Mouse (Mus musculus) embryonic facial prominence, embryonic 14.5 days (tissue): ENCODE data around the gene Ppp1r18. TPM values are rescaled to one million over a fixed set of nuclear protein-coding genes. Genes with fewer than 3 reads are reported as not detected.

ENCODE experiments used
- ATAC-seq: fragments of 200-750 bp; cut with Nextera tagmentation; 2 replicates; pipeline ENCODE4 v1.8.0; 2017; ENCODE audit warnings: low read depth, moderate number of reproducible peaks, moderate TSS enrichment
- DNase-seq: peaks from one replicate; pipeline ENCODE4 v3.0.0-alpha.2; 2015; ENCODE audit warnings: low spot score
- H3K27ac ChIP-seq: fragments of 300-500 bp; sonication (generic); replicated peaks from 2 replicates; pipeline ENCODE4 v1.5.1; 2014; ENCODE audit warnings: low read depth, mild to moderate bottlenecking, low read length, moderate library complexity
- H3K27me3 ChIP-seq: fragments of 300-500 bp; sonication (generic); replicated peaks from 2 replicates; pipeline ENCODE4 v1.6.1; 2014; ENCODE audit warnings: low read length; ENCODE audit not compliant: control insufficient read depth, insufficient read depth
- H3K36me3 ChIP-seq: fragments of 300-500 bp; sonication (generic); 2 replicates; pipeline ENCODE4 v1.6.1; 2014; ENCODE audit warnings: low read length, mixed read lengths; ENCODE audit not compliant: control insufficient read depth, insufficient read depth
- H3K4me1 ChIP-seq: fragments of 300-500 bp; sonication (generic); 2 replicates; pipeline ENCODE4 v1.6.1; 2014; ENCODE audit warnings: antibody characterized with exemption, low read length; ENCODE audit not compliant: control insufficient read depth, insufficient read depth
- H3K4me2 ChIP-seq: fragments of 300-500 bp; sonication (generic); 2 replicates; pipeline ENCODE4 v1.6.1; 2014; ENCODE audit warnings: low read depth, mild to moderate bottlenecking, low read length, moderate library complexity, mixed read lengths
- H3K4me3 ChIP-seq: fragments of 300-500 bp; sonication (generic); 2 replicates; pipeline ENCODE4 v1.5.1; 2014; ENCODE audit warnings: low read depth, mild to moderate bottlenecking, low read length
- H3K9ac ChIP-seq: fragments of 300-500 bp; sonication (generic); 2 replicates; pipeline ENCODE4 v1.6.1; 2014; ENCODE audit warnings: low read depth, mild to moderate bottlenecking, low read length, moderate library complexity, mixed read lengths
- H3K9me3 ChIP-seq: fragments of 300-500 bp; sonication (generic); 2 replicates; pipeline ENCODE4 v1.6.1; 2016; ENCODE audit warnings: low read length; ENCODE audit not compliant: control insufficient read depth
- WGBS: fragments of 180-500 bp; shearing (Covaris S2); extraction: QIAGEN DNeasy Blood & Tissue Kit; methylation state at CpG from one replicate; pipeline ENCODE4 v1.1.7; 2014; 5-methylcytosine and 5-hydroxymethylcytosine counted together
- polyA plus RNA-seq: library from polyadenylated mRNA; unstranded; fragments of >200 nt; fragmentation: Nextera tagmentation; extraction: Ambion mirVana; gene quantifications from 2 replicates; pipeline ENCODE4 v1.2.1, GENCODE M21; 2014

The Ppp1r18 gene
- polyA plus RNA-seq, 1 experiment from 2014 or later, result 27.8 TPM

GRCm38 (mm10) chr17:35869346-35870067, 4.1 kb downstream of the Ppp1r18 start:
- Histone ChIP-seq H3K4me2 (peak overlapping the region; percentile 96), H3K36me3 (peaks cover 32% of the 10 kb centered on the region), H3K9me3 (peaks cover 6% of the 10 kb centered on the region; the same call in 1 of the 2 replicates), H3K27me3 (no peaks in the 10 kb centered on the region), H3K27ac (peak overlapping the region; percentile 73), H3K4me1 (peaks cover 37% of the 10 kb centered on the region), H3K9ac (peak overlapping the region; percentile 70), H3K4me3 (peak overlapping the region; percentile 57)
- ATAC-seq, result no peak
- peak; percentile 63 for DNase-seq
- WGBS, result 0% methylated on average over 7 of the region's 7 CpGs

DNA sequence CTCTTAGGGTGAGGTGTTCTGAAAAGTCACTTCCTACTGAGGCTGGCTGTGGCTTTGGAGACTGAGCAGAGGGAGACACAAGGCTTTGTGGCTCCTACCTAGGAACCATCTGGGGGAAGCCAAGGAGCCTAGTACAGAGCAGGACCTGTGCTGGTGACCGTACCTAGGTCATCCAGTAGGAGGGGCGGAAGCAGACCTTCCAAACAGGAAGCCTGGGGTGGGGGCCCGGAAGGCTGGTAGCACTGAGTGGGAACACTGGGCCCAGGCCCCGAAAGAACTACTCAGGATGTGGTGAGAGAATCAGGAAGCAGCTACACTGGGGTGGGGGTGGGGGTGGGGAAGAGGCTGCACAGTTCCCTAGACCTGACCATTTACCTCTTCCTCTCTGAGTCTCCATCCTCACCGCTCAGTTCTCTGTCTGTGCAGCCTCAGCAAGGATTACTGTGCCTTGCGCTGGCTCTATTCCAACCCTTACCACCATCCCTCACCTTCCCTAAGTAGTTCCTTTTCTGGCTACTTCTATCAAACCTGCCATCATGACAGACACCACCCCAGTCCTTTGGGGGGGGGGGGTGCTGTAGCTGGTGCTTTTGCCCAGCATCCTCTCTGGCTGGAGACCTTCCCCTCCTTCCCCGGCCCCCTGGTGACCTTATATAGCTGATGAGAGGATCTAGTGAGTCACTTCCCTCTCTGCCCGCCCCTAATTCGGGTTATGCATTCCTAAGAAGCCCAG, 4.9 kb downstream of the Ppp1r18 start:
- Histone ChIP-seq H3K4me3 (peak overlapping the region; percentile 57), H3K27me3 (no peaks in the 10 kb centered on the region), H3K9me3 (peaks cover 6% of the 10 kb centered on the region; the same call in 1 of the 2 replicates), H3K4me1 (peaks cover 30% of the 10 kb centered on the region), H3K36me3 (peaks cover 40% of the 10 kb centered on the region), H3K27ac (peak overlapping the region; percentile 73), H3K9ac (peak overlapping the region; percentile 70), H3K4me2 (peak overlapping the region; percentile 96)
- peak; percentile 49 for DNase-seq
- 38% methylated on average over 8 of the region's 9 CpGs for WGBS
- no peak for ATAC-seq

DNA sequence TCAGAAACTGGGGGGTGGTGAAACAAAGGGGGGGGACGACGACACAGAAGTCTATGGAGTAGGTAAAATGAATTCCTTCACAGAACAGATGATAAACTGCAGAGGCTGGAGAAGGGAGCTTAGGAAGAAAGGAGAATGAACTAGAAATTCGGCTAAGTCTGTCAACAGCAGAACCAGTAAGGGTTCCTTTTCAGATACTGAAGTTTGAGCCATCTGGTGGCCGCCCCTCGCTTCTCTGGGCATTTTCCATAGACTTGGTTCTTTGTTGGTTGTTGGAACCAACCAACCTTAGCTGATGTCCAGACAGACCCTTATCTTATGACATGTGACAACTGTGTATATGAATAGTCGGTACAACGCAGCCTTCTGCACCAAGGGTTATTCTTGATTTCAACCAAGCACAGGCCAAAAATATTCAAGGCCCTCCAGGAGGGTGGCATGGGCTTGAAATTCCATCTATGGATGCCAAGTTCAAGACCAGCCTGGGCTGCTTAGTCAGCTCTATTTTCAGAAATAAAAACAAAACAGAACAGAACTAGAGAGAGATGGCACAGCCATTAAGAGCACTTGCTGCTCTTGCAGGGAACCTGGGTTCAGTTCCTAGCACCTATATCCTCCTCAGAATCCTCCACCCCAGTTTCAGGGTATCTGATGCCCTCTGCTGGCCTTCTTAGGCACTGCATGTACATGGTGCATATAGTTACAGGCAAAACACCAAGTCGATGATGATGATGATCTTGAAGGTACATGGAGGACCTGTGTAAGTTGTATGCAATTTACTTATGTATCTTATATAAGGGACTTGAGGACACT, 5.7 kb downstream of the Ppp1r18 start:
- H3K9ac ChIP-seq, result 0 out of 2 replicates have a peak overlapping the region, but pooled peaks have one; percentile 70
- peak overlapping the region; percentile 73 for H3K27ac ChIP-seq
- H3K4me2 ChIP-seq, result peak overlapping the region; percentile 96
- H3K36me3 ChIP-seq, result peaks cover 47% of the 10 kb centered on the region
- 74% methylated on average over 8 of the region's 8 CpGs for WGBS
- DNase-seq (no peak), ATAC-seq (no peak)
- peaks cover 6% of the 10 kb centered on the region; the same call in 1 of the 2 replicates for H3K9me3 ChIP-seq
- peak overlapping the region; percentile 57 for H3K4me3 ChIP-seq
- H3K27me3 ChIP-seq, result no peaks in the 10 kb centered on the region
- peaks cover 30% of the 10 kb centered on the region for H3K4me1 ChIP-seq

DNA sequence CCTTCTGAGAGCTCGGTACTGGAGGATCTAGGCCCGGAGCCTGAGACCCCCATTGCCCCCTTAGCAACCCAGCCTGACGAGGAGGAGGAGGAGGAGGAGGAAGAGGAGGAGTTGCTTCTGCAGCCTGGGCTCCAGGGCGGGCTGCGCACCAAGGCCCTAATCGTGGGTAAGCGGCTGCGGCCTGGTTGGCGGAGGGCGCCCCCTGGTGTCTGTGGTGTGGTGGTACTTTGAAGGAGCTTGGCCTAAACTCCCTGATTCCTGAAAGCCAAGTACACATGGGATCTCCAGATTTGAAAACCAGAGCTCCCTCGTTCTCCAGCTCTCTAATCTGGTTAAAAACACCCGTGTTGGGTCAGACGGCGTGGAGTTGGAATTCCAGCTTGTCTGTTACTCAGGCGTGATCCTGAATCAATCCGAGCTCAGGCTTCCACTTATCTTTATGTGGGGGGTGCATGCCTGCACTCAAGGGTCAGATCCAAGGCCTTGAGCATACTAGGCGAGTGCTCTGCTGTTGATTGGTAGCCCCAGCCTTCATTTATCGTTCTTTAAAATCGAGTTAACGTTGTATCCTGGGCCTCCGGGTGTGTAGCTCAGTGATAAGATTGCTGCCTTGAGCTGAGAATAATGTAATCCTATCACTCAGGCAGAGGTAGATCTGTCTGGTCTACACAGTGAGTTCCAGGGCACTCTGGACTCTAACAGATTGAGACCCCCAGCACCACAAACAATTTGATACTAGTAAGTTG, 8.6 kb downstream of the Ppp1r18 start:
- Histone ChIP-seq H3K4me3 (no peak overlapping the region), H3K27me3 (no peaks in the 10 kb centered on the region), H3K9ac (peak overlapping the region; percentile 46; the same call in 1 of the 2 replicates), H3K4me1 (peaks cover 15% of the 10 kb centered on the region; the same call in 1 of the 2 replicates), H3K27ac (0 out of 2 replicates have a peak overlapping the region, but pooled peaks have one; percentile 2), H3K36me3 (peaks cover 48% of the 10 kb centered on the region), H3K9me3 (peaks cover 6% of the 10 kb centered on the region; the same call in 1 of the 2 replicates), H3K4me2 (peak overlapping the region; percentile 6; the same call in 1 of the 2 replicates)
- DNase-seq (peak; percentile 83), ATAC-seq (peak; percentile 58)
- WGBS, result 29% methylated on average over 21 of the region's 21 CpGs

- no peak for DNase-seq
- Histone ChIP-seq H3K9ac (no peak overlapping the region), H3K27ac (no peak overlapping the region), H3K36me3 (peaks cover 48% of the 10 kb centered on the region), H3K9me3 (peaks cover 6% of the 10 kb centered on the region; the same call in 1 of the 2 replicates), H3K27me3 (no peaks in the 10 kb centered on the region), H3K4me1 (peaks cover 9% of the 10 kb centered on the region; the same call in 1 of the 2 replicates), H3K4me3 (no peak overlapping the region), H3K4me2 (no peak overlapping the region)
- WGBS, result 81% methylated on average over 5 of the region's 6 CpGs
- no peak for ATAC-seq
Measured at GRCm38 (mm10) chr17:35874721-35875120, 9.3 kb downstream of the Ppp1r18 start.

GRCm38 (mm10) chr17:35879245-35880057, 14.1 kb downstream of the Ppp1r18 start, which contains the start of gene Dhx16:
TSS of gene Dhx16 (plus strand) at chr17:35879819.
- WGBS, result 8% methylated on average over 41 of the region's 66 CpGs
- H3K27ac ChIP-seq, result no peak within 1 kb of the TSS; the same call in none of the 2 replicates
- H3K9me3 ChIP-seq, result no peaks in the 10 kb centered on the region
- no peaks in the 10 kb centered on the region for H3K27me3 ChIP-seq
- DNase-seq, result peak; percentile 97
- H3K4me3 ChIP-seq, result peak within 1 kb of the TSS; percentile 95
- H3K4me2 ChIP-seq, result peak within 1 kb of the TSS; percentile 78
- H3K9ac ChIP-seq, result peak within 1 kb of the TSS; percentile 85
- 0 out of 2 replicates have a peak, but pooled peaks cover 7% of the 10 kb centered on the region for H3K4me1 ChIP-seq
- peak; percentile 93 for ATAC-seq
- H3K36me3 ChIP-seq, result peaks cover 51% of the 10 kb centered on the region

DNA sequence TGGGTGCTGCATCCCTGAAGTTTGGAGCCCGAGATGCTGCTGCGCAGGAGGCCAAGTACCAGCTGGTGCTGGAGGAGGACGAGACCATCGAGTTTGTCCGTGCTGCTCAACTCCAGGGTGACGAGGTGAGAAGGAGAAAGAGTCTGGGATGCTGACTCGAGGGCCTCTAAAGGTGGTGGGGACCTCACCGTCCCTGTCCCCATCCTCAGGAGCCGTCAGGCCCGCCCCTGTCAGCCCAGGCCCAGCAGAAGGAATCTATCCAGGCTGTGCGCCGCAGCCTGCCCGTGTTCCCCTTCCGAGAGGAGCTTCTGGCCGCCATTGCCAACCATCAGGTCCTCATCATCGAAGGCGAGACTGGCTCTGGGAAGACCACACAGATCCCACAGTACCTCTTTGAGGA, 17.5 kb downstream of the Ppp1r18 start:
- Histone ChIP-seq H3K27ac (no peak overlapping the region), H3K9ac (no peak overlapping the region), H3K4me1 (0 out of 2 replicates have a peak, but pooled peaks cover 7% of the 10 kb centered on the region), H3K9me3 (no peaks in the 10 kb centered on the region), H3K4me3 (no peak overlapping the region), H3K36me3 (peaks cover 64% of the 10 kb centered on the region), H3K27me3 (no peaks in the 10 kb centered on the region), H3K4me2 (no peak overlapping the region)
- no peak for DNase-seq
- no peak for ATAC-seq
- 91% methylated on average over 17 of the region's 17 CpGs for WGBS
